Mouse (Mus musculus): ENCODE data around the gene Slc27a5.

DNA sequence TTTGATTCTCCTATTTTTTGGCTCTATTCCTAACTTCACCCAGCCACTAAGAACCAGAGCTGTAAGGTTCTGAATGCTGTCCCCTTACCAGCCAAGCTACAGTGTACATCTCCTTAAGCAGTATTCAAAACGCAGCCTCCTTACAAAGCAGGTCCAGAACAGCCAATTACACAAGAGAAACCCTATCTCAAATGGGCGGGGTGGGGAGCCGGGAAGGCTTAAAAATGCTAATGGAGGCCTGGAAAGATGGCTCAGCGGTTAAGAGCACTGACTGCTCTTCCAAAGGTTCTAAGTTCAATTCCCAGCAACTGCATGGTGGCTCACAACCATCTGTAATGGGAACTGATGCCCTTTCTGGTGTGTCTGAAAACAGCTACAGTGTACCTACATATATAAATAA, 38.3 kb downstream of the Slc27a5 start:
- TF ChIP-seq POLR2A (IDR thresholded peaks at IDR 0.05; ENCODE audit: low read depth, low read length) (no peak), CTCF (conservative IDR thresholded peaks at IDR 0.05; ENCODE audit: insufficient read depth, insufficient read length, low read depth, low read length) (no peak)
